Mouse (Mus musculus): ENCODE results near the gene Rasl12. TPM values are rescaled to one million over a fixed set of nuclear protein-coding genes. Genes with fewer than 3 reads are reported as not detected.

Rasl12 gene
- 9.1 and 10.9 TPM in 2 replicates for polyA plus RNA-seq (2012; rRNA removed)
- polyA plus RNA-seq (2014; fragmentation: Nextera tagmentation; extraction: Ambion mirVana) = 9.6 and 9.9 TPM in 2 replicates

- peak; percentile 90 for ATAC-seq (ENCODE audit: low FRiP score, low read depth)
- H3K9ac ChIP-seq (ENCODE audit: low read depth, low read length, severe bottlenecking) = peak within 1 kb of the TSS; percentile 61
- peak; percentile 80 for DNase-seq (ENCODE audit: low spot score)
- no peaks in the 10 kb centered on the region for H3K36me3 ChIP-seq (ENCODE audit: control insufficient read depth, insufficient read depth, low read length)
- H3K27me3 ChIP-seq (ENCODE audit: control insufficient read depth, insufficient read depth, low read length) = no peaks in the 10 kb centered on the region
- H3K4me1 ChIP-seq (ENCODE audit: control insufficient read depth, insufficient read depth, low read length) = 0 out of 2 replicates have a peak, but pooled peaks cover 2% of the 10 kb centered on the region
- H3K4me2 ChIP-seq (replicated peaks; ENCODE audit: low read depth, low read length, severe bottlenecking) = peak within 1 kb of the TSS; percentile 76
- TF ChIP-seq POLR2A (IDR thresholded peaks at IDR 0.05; ENCODE audit: borderline replicate concordance, extremely low read depth, insufficient read depth, insufficient read length) = peak; percentile 55; the same call in 1 of the 2 replicates
- peak within 1 kb of the TSS; percentile 57 for H3K4me3 ChIP-seq (replicated peaks; ENCODE audit: low read length)
- WGBS = 0% methylated on average over 24 of the region's 24 CpGs
- H3K9me3 ChIP-seq (ENCODE audit: control insufficient read depth, low read length) = no peaks in the 10 kb centered on the region
- no peak within 1 kb of the TSS for H3K27ac ChIP-seq (replicated peaks; ENCODE audit: low read depth, low read length)
Observed at GRCm38 (mm10) chr9:65398279-65398678, at the start of gene Rasl12. Rasl12 (plus strand) TSS chr9:65398506.

DNA sequence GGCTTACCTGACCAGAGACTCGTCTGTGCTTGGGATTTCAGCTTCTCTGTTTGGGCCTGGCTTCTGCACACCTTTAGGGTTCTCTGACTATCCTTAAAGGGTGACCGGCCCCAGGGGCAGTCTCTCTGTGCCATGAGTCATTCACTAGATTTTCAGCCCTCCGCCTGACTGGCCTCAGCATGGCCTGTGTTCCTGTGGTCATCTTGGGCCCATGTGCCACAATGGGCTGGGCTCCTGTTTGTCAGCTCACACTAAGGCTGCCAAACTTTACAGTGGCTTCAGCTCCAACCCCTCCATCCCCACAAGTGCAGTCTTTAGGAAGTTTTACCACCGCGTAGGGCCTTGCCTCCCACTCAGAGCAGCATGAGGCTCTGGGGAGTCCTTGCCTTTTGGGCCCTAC, 45.1 kb upstream of the Rasl12 start:
- H3K9me3 ChIP-seq (ENCODE audit: control insufficient read depth, low read length) = no peaks in the 10 kb centered on the region
- ATAC-seq (ENCODE audit: low FRiP score, low read depth) (no peak), DNase-seq (ENCODE audit: low spot score) (no peak)
- 86% methylated on average over 5 of the region's 5 CpGs for WGBS
- H3K9ac ChIP-seq (ENCODE audit: low read depth, low read length, severe bottlenecking) = no peak overlapping the region
- H3K4me1 ChIP-seq (ENCODE audit: control insufficient read depth, insufficient read depth, low read length) = no peaks in the 10 kb centered on the region
- H3K4me3 ChIP-seq (replicated peaks; ENCODE audit: low read length) = no peak overlapping the region
- peaks cover 43% of the 10 kb centered on the region for H3K36me3 ChIP-seq (ENCODE audit: control insufficient read depth, insufficient read depth, low read length)
- H3K27me3 ChIP-seq (ENCODE audit: control insufficient read depth, insufficient read depth, low read length) = no peaks in the 10 kb centered on the region
- H3K27ac ChIP-seq (replicated peaks; ENCODE audit: low read depth, low read length) = no peak overlapping the region
- H3K4me2 ChIP-seq (replicated peaks; ENCODE audit: low read depth, low read length, severe bottlenecking) = no peak overlapping the region
- TF ChIP-seq POLR2A (IDR thresholded peaks at IDR 0.05; ENCODE audit: borderline replicate concordance, extremely low read depth, insufficient read depth, insufficient read length) = no peak

DNA sequence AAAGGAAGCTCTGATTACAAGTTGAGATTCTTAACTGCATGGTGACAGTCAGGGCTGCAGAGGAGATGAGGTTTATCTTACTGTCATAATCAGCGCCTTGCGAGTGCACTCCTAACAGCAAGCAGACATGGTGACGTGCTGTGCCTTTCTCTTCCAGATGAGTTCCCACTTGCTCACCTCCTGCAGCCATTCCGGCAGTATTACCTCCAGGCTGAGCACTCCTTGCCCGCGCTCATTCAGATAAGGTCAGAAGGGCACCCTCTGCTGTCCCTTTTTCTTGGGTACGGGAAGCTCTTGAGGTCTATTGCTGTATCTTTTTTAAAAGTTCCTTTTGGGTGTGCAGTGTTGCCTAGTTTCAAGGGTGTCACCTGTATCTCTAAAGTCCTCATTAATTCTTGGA, 41.7 kb upstream of the Rasl12 start:
- 92% methylated on average over 7 of the region's 7 CpGs for WGBS
- ATAC-seq (ENCODE audit: low FRiP score, low read depth) (no peak), DNase-seq (ENCODE audit: low spot score) (no peak)
- Histone ChIP-seq H3K27me3 (ENCODE audit: control insufficient read depth, insufficient read depth, low read length) (no peaks in the 10 kb centered on the region), H3K9ac (ENCODE audit: low read depth, low read length, severe bottlenecking) (no peak overlapping the region), H3K27ac (replicated peaks; ENCODE audit: low read depth, low read length) (no peak overlapping the region), H3K4me3 (replicated peaks; ENCODE audit: low read length) (no peak overlapping the region), H3K9me3 (ENCODE audit: control insufficient read depth, low read length) (no peaks in the 10 kb centered on the region), H3K4me1 (ENCODE audit: control insufficient read depth, insufficient read depth, low read length) (no peaks in the 10 kb centered on the region), H3K36me3 (ENCODE audit: control insufficient read depth, insufficient read depth, low read length) (peaks cover 73% of the 10 kb centered on the region), H3K4me2 (replicated peaks; ENCODE audit: low read depth, low read length, severe bottlenecking) (no peak overlapping the region)
- TF ChIP-seq POLR2A (IDR thresholded peaks at IDR 0.05; ENCODE audit: borderline replicate concordance, extremely low read depth, insufficient read depth, insufficient read length) = no peak

- H3K4me3 ChIP-seq (replicated peaks; ENCODE audit: low read length) = no peak overlapping the region
- H3K4me2 ChIP-seq (replicated peaks; ENCODE audit: low read depth, low read length, severe bottlenecking) = no peak overlapping the region
- WGBS = 100% methylated on average over 2 of the region's 2 CpGs
- no peak for TF ChIP-seq POLR2A (IDR thresholded peaks at IDR 0.05; ENCODE audit: borderline replicate concordance, extremely low read depth, insufficient read depth, insufficient read length)
- no peaks in the 10 kb centered on the region for H3K9me3 ChIP-seq (ENCODE audit: control insufficient read depth, low read length)
- H3K27ac ChIP-seq (replicated peaks; ENCODE audit: low read depth, low read length) = no peak overlapping the region
- H3K4me1 ChIP-seq (ENCODE audit: control insufficient read depth, insufficient read depth, low read length) = no peaks in the 10 kb centered on the region
- DNase-seq (ENCODE audit: low spot score) (no peak), ATAC-seq (ENCODE audit: low FRiP score, low read depth) (no peak)
- no peak overlapping the region for H3K9ac ChIP-seq (ENCODE audit: low read depth, low read length, severe bottlenecking)
- H3K36me3 ChIP-seq (ENCODE audit: control insufficient read depth, insufficient read depth, low read length) = peaks cover 76% of the 10 kb centered on the region
- no peaks in the 10 kb centered on the region for H3K27me3 ChIP-seq (ENCODE audit: control insufficient read depth, insufficient read depth, low read length)
Observed at GRCm38 (mm10) chr9:65356971-65357370, 41.3 kb upstream of the Rasl12 start.

DNA sequence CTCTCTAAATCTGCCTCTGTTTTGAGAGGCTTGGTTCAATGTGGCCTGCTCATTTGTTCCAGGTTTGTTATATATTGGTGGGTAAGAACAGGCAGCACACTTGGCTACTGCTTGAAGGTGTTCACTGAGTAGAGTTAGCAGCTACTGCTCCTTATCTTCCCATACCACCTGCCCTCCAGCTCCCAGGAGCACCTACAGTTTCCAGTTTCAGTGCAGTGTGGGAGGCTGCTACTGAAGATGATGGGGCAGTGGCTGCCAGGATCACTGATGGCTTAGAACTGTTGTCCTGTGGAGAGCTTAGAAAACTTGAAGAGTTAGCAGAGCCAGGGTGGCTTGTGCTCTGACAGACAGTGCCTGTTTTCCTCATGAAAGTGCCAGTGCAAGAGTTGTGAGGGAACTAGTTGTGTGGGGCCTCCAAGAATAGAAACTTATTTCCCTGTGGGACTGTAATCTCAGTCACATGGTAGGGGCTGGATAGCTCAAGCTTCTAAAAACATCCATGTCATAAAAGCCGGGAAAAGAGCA, 39.3 kb upstream of the Rasl12 start:
- no peaks in the 10 kb centered on the region for H3K9me3 ChIP-seq (ENCODE audit: control insufficient read depth, low read length)
- H3K4me3 ChIP-seq (replicated peaks; ENCODE audit: low read length) = no peak overlapping the region
- no peak for TF ChIP-seq POLR2A (IDR thresholded peaks at IDR 0.05; ENCODE audit: borderline replicate concordance, extremely low read depth, insufficient read depth, insufficient read length)
- no peak overlapping the region for H3K4me2 ChIP-seq (replicated peaks; ENCODE audit: low read depth, low read length, severe bottlenecking)
- no peaks in the 10 kb centered on the region for H3K27me3 ChIP-seq (ENCODE audit: control insufficient read depth, insufficient read depth, low read length)
- no peaks in the 10 kb centered on the region for H3K4me1 ChIP-seq (ENCODE audit: control insufficient read depth, insufficient read depth, low read length)
- 79% methylated on average over 1 of the region's 1 CpGs for WGBS
- DNase-seq (ENCODE audit: low spot score) (no peak), ATAC-seq (ENCODE audit: low FRiP score, low read depth) (no peak)
- H3K27ac ChIP-seq (replicated peaks; ENCODE audit: low read depth, low read length) = no peak overlapping the region
- no peak overlapping the region for H3K9ac ChIP-seq (ENCODE audit: low read depth, low read length, severe bottlenecking)
- H3K36me3 ChIP-seq (ENCODE audit: control insufficient read depth, insufficient read depth, low read length) = peaks cover 83% of the 10 kb centered on the region
